Mouse (Mus musculus) hindbrain, postnatal 0 days (tissue): ENCODE measurements around the gene Dbn1. TPM values are rescaled to one million over a fixed set of nuclear protein-coding genes. Genes with fewer than 3 reads are reported as not detected.

ENCODE experiments used
- ATAC-seq: fragments of 200-750 bp; cut with Nextera tagmentation; 2 replicates; pipeline ENCODE4 v1.8.0; 2017; ENCODE audit warnings: mild to moderate bottlenecking, moderate TSS enrichment, moderate library complexity
- DNase-seq: peaks from one replicate; pipeline ENCODE4 v3.0.0-alpha.2; 2015; ENCODE audit warnings: low spot score
- H3K27ac ChIP-seq: fragments of 300-500 bp; sonication (generic); 2 replicates; pipeline ENCODE4 v1.5.1; 2014; ENCODE audit warnings: mild to moderate bottlenecking
- H3K27me3 ChIP-seq: fragments of 300-500 bp; sonication (generic); 2 replicates; pipeline ENCODE4 v1.6.1; 2014; ENCODE audit warnings: low read length, mixed read lengths; ENCODE audit not compliant: insufficient read depth
- H3K36me3 ChIP-seq: fragments of 300-500 bp; sonication (generic); 2 replicates; pipeline ENCODE4 v1.6.1; 2014; ENCODE audit warnings: low read length, mixed read lengths; ENCODE audit not compliant: insufficient read depth
- H3K4me1 ChIP-seq: fragments of 300-500 bp; sonication (generic); 2 replicates; pipeline ENCODE4 v1.6.1; 2014; ENCODE audit warnings: antibody characterized with exemption, low read length, mixed read lengths; ENCODE audit not compliant: insufficient read depth
- H3K4me2 ChIP-seq: fragments of 300-500 bp; sonication (generic); 2 replicates; pipeline ENCODE4 v1.6.1; 2014; ENCODE audit warnings: low read depth, mild to moderate bottlenecking, low read length, moderate library complexity, mixed read lengths
- H3K4me3 ChIP-seq: fragments of 300-500 bp; sonication (generic); 2 replicates; pipeline ENCODE4 v1.5.1; 2014; ENCODE audit warnings: low read length
- H3K9ac ChIP-seq: fragments of 300-500 bp; sonication (generic); replicated peaks from 2 replicates; pipeline ENCODE4 v1.6.1; 2014; ENCODE audit warnings: mild to moderate bottlenecking, low read length, moderate library complexity, mixed read lengths
- H3K9me3 ChIP-seq: fragments of 300-500 bp; sonication (generic); 2 replicates; pipeline ENCODE4 v1.6.1; 2016; ENCODE audit warnings: low read length, mixed read lengths
- CTCF ChIP-seq: IDR thresholded peaks from 2 replicates; pipeline ENCODE4 v1.5.1; 2016; ENCODE audit warnings: antibody characterized with exemption, control low read depth, low read depth
- WGBS: fragments of 180-500 bp; shearing (Covaris S2); extraction: QIAGEN DNeasy Blood & Tissue Kit; methylation state at CpG from one replicate; pipeline ENCODE4 v1.1.7; 2014; 5-methylcytosine and 5-hydroxymethylcytosine counted together
- polyA plus RNA-seq: library from polyadenylated mRNA; unstranded; fragments of >200 nt; fragmentation: Nextera tagmentation; extraction: Ambion mirVana; gene quantifications from 2 replicates; pipeline ENCODE4 v1.2.1, GENCODE M21; 2015
- total RNA-seq: library from RNA; depleted of rRNA; stranded (reverse); fragments of >200 nt; gene quantifications from 2 replicates; pipeline ENCODE4 v1.2.3, GENCODE M21; 2014

Gene Dbn1
- total and polyA plus RNA-seq, 2 experiments from 2014 or later = 369 to 442 TPM

GRCm38 (mm10) chr13:55451785-55452549 lies 35.9 kb downstream of the Dbn1 start:
- H3K4me2 ChIP-seq = no peak overlapping the region
- DNase-seq (no peak), ATAC-seq (no peak)
- 95% methylated on average over 16 of the region's 16 CpGs for WGBS
- TF ChIP-seq CTCF = no peak
- H3K27ac ChIP-seq = no peak overlapping the region
- H3K9me3 ChIP-seq = no peaks in the 10 kb centered on the region
- peaks cover 27% of the 10 kb centered on the region; the same call in 1 of the 2 replicates for H3K36me3 ChIP-seq
- H3K9ac ChIP-seq = no peak overlapping the region
- no peaks in the 10 kb centered on the region for H3K27me3 ChIP-seq
- peaks cover under 1% of the 10 kb centered on the region; the same call in 1 of the 2 replicates for H3K4me1 ChIP-seq
- H3K4me3 ChIP-seq = no peak overlapping the region

GRCm38 (mm10) chr13:55451296-55451695 lies 36.6 kb downstream of the Dbn1 start:
- no peaks in the 10 kb centered on the region for H3K27me3 ChIP-seq
- H3K9me3 ChIP-seq = no peaks in the 10 kb centered on the region
- H3K9ac ChIP-seq = no peak overlapping the region
- no peak overlapping the region for H3K4me3 ChIP-seq
- H3K4me2 ChIP-seq = no peak overlapping the region
- 91% methylated on average over 10 of the region's 10 CpGs for WGBS
- ATAC-seq (no peak), DNase-seq (no peak)
- peaks cover 7% of the 10 kb centered on the region for H3K4me1 ChIP-seq
- no peak overlapping the region for H3K27ac ChIP-seq
- H3K36me3 ChIP-seq = peaks cover 27% of the 10 kb centered on the region; the same call in 1 of the 2 replicates
- no peak for TF ChIP-seq CTCF

GRCm38 (mm10) chr13:55450511-55450980 lies 37.4 kb downstream of the Dbn1 start:
- DNase-seq = peak; percentile 79
- WGBS = 58% methylated on average over 11 of the region's 11 CpGs
- no peak overlapping the region for H3K9ac ChIP-seq

GRCm38 (mm10) chr13:55449679-55450441 lies 38.1 kb downstream of the Dbn1 start:
- Histone ChIP-seq H3K9ac (no peak overlapping the region), H3K27me3 (no peaks in the 10 kb centered on the region), H3K27ac (no peak overlapping the region), H3K9me3 (no peaks in the 10 kb centered on the region), H3K4me3 (no peak overlapping the region), H3K4me1 (peaks cover 13% of the 10 kb centered on the region), H3K36me3 (peaks cover 27% of the 10 kb centered on the region; the same call in 1 of the 2 replicates), H3K4me2 (no peak overlapping the region)
- no peak for DNase-seq
- peak; percentile 30; the same call in 1 of the 2 replicates for TF ChIP-seq CTCF
- no peak for ATAC-seq
- WGBS = 84% methylated on average over 17 of the region's 17 CpGs

More at GRCm38 (mm10) chr13:55450511-55450980, 37.4 kb downstream of the Dbn1 start:
- Histone ChIP-seq H3K4me2 (no peak overlapping the region), H3K4me3 (no peak overlapping the region), H3K9me3 (no peaks in the 10 kb centered on the region), H3K27ac (no peak overlapping the region), H3K4me1 (peaks cover 13% of the 10 kb centered on the region), H3K27me3 (no peaks in the 10 kb centered on the region), H3K36me3 (peaks cover 27% of the 10 kb centered on the region; the same call in 1 of the 2 replicates)
- ATAC-seq = peak; percentile 50
- TF ChIP-seq CTCF = no peak

- Histone ChIP-seq H3K36me3 (peaks cover 26% of the 10 kb centered on the region; the same call in 1 of the 2 replicates), H3K4me1 (peaks cover 13% of the 10 kb centered on the region), H3K9me3 (no peaks in the 10 kb centered on the region), H3K4me3 (no peak overlapping the region), H3K27me3 (no peaks in the 10 kb centered on the region), H3K4me2 (no peak overlapping the region), H3K27ac (no peak overlapping the region), H3K9ac (no peak overlapping the region)
- no peak for TF ChIP-seq CTCF
- WGBS = 92% methylated on average over 9 of the region's 9 CpGs
- DNase-seq (no peak), ATAC-seq (no peak)
Measured at GRCm38 (mm10) chr13:55449205-55449604, 38.7 kb downstream of the Dbn1 start.

GRCm38 (mm10) chr13:55448131-55448530 lies 39.8 kb downstream of the Dbn1 start:
- Histone ChIP-seq H3K27me3 (no peaks in the 10 kb centered on the region), H3K4me2 (no peak overlapping the region), H3K4me1 (peaks cover 21% of the 10 kb centered on the region), H3K9me3 (no peaks in the 10 kb centered on the region), H3K36me3 (peaks cover 18% of the 10 kb centered on the region; the same call in 1 of the 2 replicates), H3K4me3 (no peak overlapping the region), H3K9ac (no peak overlapping the region), H3K27ac (no peak overlapping the region)
- ATAC-seq = no peak
- 97% methylated on average over 5 of the region's 5 CpGs for WGBS
- no peak for DNase-seq
- no peak for TF ChIP-seq CTCF
